Mouse (Mus musculus) spleen, adult 2 months (tissue): ENCODE measurements around the gene Myo10. TPM values are rescaled to one million over a fixed set of nuclear protein-coding genes. Genes with fewer than 3 reads are reported as not detected.
A peak's percentile ranks its signal among the peaks of the same experiment; 100 is the strongest.

Experiments
- DNase-seq, 2 experiments: peaks; one replicate each; pipeline versions ENCODE4 v3.0.0 to v3.0.0-alpha.2; 2012 to 2021; ENCODE audit warnings: low spot score in 2 of 2, low read depth in 1 of 2
- H3K27ac ChIP-seq: fragments of 200-500 bp; 2 replicates; pipeline ENCODE4 v1.5.1; 2012; ENCODE audit warnings: low read length, inconsistent platforms; ENCODE audit not compliant: insufficient read depth
- H3K27me3 ChIP-seq: fragments of 200-500 bp; 2 replicates; pipeline ENCODE4 v1.6.1; 2012; ENCODE audit warnings: mild to moderate bottlenecking, moderate library complexity, low read length, inconsistent platforms; ENCODE audit not compliant: control insufficient read depth, insufficient read depth
- H3K36me3 ChIP-seq: fragments of 200-500 bp; 2 replicates; pipeline ENCODE4 v1.6.1; 2012; ENCODE audit warnings: mild to moderate bottlenecking, low read length, inconsistent platforms; ENCODE audit not compliant: control insufficient read depth, insufficient read depth
- H3K4me1 ChIP-seq: fragments of 200-500 bp; 2 replicates; pipeline ENCODE4 v1.6.1; 2011; ENCODE audit warnings: inconsistent platforms; ENCODE audit not compliant: control insufficient read depth, insufficient read depth, insufficient read length
- H3K4me3 ChIP-seq: fragments of 200-500 bp; 2 replicates; pipeline ENCODE4 v1.5.1; 2011; ENCODE audit warnings: mild to moderate bottlenecking, inconsistent platforms; ENCODE audit not compliant: insufficient read depth, insufficient read length; ENCODE audit errors: extremely low read depth
- CTCF ChIP-seq: fragments of 200-500 bp; IDR thresholded peaks from 2 replicates; pipeline ENCODE4 v1.5.1; 2011; ENCODE audit warnings: mild to moderate bottlenecking, inconsistent platforms; ENCODE audit not compliant: insufficient read depth, insufficient read length, insufficient replicate concordance; ENCODE audit errors: extremely low read depth
- POLR2A ChIP-seq: fragments of 200-500 bp; IDR thresholded peaks from 2 replicates; pipeline ENCODE4 v1.6.1; 2011; ENCODE audit warnings: low read depth, low read length, inconsistent platforms
- WGBS: fragments of 180-500 bp; shearing (Covaris S2); methylation state at CpG from one replicate; pipeline ENCODE4 v1.1.7; 2018; 5-methylcytosine and 5-hydroxymethylcytosine counted together
- polyA plus RNA-seq: library from polyadenylated mRNA; depleted of rRNA; stranded (reverse); fragments of >200 nt; gene quantifications from 2 replicates; pipeline ENCODE4 v1.2.3, GENCODE M21; 2012

Gene Myo10
- polyA plus RNA-seq, 1 experiment: 14.6 TPM

- no peak overlapping the region for H3K4me3 ChIP-seq
- H3K27ac ChIP-seq: no peak overlapping the region; the same call in 1 of the 2 replicates
- H3K36me3 ChIP-seq: no peaks in the 10 kb centered on the region
- peaks cover 35% of the 10 kb centered on the region for H3K4me1 ChIP-seq
- TF ChIP-seq POLR2A (no peak), CTCF (no peak)
- H3K27me3 ChIP-seq: no peaks in the 10 kb centered on the region
- no peak for DNase-seq
- 90% methylated on average over 8 of the region's 8 CpGs for WGBS
These were observed 204.2 kb downstream of the Myo10 start for GRCm38 (mm10) chr15:25826531-25826961.

GRCm38 (mm10) chr15:25828464-25828863 lies 206.1 kb downstream of the Myo10 start:
- H3K4me1 ChIP-seq: peaks cover 32% of the 10 kb centered on the region
- H3K27ac ChIP-seq: peak overlapping the region; percentile 87
- no peak for TF ChIP-seq CTCF
- peak; percentile 10; the same call in 1 of the 2 replicates for TF ChIP-seq POLR2A
- no peaks in the 10 kb centered on the region for H3K36me3 ChIP-seq
- DNase-seq: peak; percentile 59 to 82
- no peak overlapping the region for H3K4me3 ChIP-seq
- WGBS: 5% methylated on average over 10 of the region's 10 CpGs
- H3K27me3 ChIP-seq: no peaks in the 10 kb centered on the region

- 22% methylated on average over 2 of the region's 2 CpGs for WGBS
- peak overlapping the region; percentile 80 for H3K27ac ChIP-seq
These were observed 208.1 kb downstream of the Myo10 start for GRCm38 (mm10) chr15:25830426-25830825.

GRCm38 (mm10) chr15:25834282-25834681 lies 212.0 kb downstream of the Myo10 start:
- Histone ChIP-seq H3K27ac (no peak overlapping the region), H3K27me3 (no peaks in the 10 kb centered on the region), H3K4me1 (peaks cover 12% of the 10 kb centered on the region), H3K36me3 (no peaks in the 10 kb centered on the region), H3K4me3 (no peak overlapping the region)
- DNase-seq: no peak
- TF ChIP-seq CTCF: no peak
- WGBS: 85% methylated on average over 2 of the region's 2 CpGs

More at GRCm38 (mm10) chr15:25830426-25830825, 208.1 kb downstream of the Myo10 start:
- H3K27me3 ChIP-seq: no peaks in the 10 kb centered on the region
- H3K4me3 ChIP-seq: no peak overlapping the region
- no peak for TF ChIP-seq CTCF
- TF ChIP-seq POLR2A: no peak
- H3K36me3 ChIP-seq: no peaks in the 10 kb centered on the region
- peak in 1 of 2 experiments; percentile 66 for DNase-seq
- H3K4me1 ChIP-seq: peaks cover 30% of the 10 kb centered on the region

- H3K27ac ChIP-seq: no peak overlapping the region
- H3K4me1 ChIP-seq: peaks cover 11% of the 10 kb centered on the region; the same call in 1 of the 2 replicates
- no peak for DNase-seq
- 90% methylated on average over 17 of the region's 17 CpGs for WGBS
- H3K36me3 ChIP-seq: no peaks in the 10 kb centered on the region
- TF ChIP-seq POLR2A: no peak
- TF ChIP-seq CTCF: no peak
- no peaks in the 10 kb centered on the region for H3K27me3 ChIP-seq
- no peak overlapping the region for H3K4me3 ChIP-seq
These were observed 212.8 kb downstream of the Myo10 start for GRCm38 (mm10) chr15:25834920-25835674.

DNA sequence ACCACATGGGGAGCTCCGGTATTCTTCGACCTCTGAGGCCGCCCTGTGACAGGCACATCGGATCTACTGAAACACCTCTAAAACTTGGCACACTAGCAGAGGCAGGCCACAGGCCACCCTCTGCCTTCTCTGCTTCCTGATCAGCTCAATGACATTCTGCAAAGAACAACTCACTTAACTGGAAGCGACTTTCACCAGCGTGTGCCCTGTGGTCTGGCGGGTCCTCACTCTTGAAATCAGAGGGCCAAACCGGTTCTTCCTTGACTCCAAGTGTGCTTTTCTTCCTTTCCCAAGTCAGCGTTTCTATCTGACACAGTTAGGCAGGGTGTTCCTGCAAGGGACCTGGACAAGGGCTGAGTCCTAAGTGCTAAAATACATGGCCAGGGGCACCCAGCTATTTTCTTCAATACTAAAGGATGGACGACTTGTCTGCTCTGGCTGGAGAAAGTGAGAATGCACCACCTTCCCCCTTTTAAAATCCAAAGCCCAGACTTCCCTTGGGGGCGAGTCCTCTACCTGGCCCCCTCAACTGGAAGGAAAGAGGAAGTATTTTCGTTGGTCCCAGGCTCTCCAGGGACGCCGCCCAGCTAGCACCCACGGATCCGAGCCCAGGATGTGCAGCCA lies 220.2 kb downstream of the Myo10 start:
- H3K27me3 ChIP-seq: no peaks in the 10 kb centered on the region
- H3K4me1 ChIP-seq: no peaks in the 10 kb centered on the region
- H3K36me3 ChIP-seq: no peaks in the 10 kb centered on the region; the same call in 1 of the 2 replicates
- TF ChIP-seq CTCF (no peak), POLR2A (no peak)
- 10% methylated on average over 16 of the region's 16 CpGs for WGBS
- peak overlapping the region; percentile 88 for H3K27ac ChIP-seq
- H3K4me3 ChIP-seq: peak overlapping the region; percentile 63
- no peak for DNase-seq
